Mouse (Mus musculus): ENCODE data around the gene Myh6. TPM values are rescaled to one million over a fixed set of nuclear protein-coding genes. Genes with fewer than 3 reads are reported as not detected.
"Not testable (repeated sequence)": the region's sequence is repeated elsewhere in the genome, so short reads cannot be mapped to it uniquely, and the experiment has no call there.

The Myh6 gene
- polyA plus RNA-seq, 1 experiment from 2014 or later, result 1.6 TPM

GRCm38 (mm10) chr14:54951587-54951986 lies 15.1 kb downstream of the Myh6 start:
- Histone ChIP-seq H3K4me1 (0 out of 2 replicates have a peak, but pooled peaks cover 4% of the 10 kb centered on the region), H3K36me3 (no peaks in the 10 kb centered on the region), H3K9me3 (replicated peaks) (no peaks in the 10 kb centered on the region), H3K27me3 (no peaks in the 10 kb centered on the region), H3K4me2 (no peak overlapping the region), H3K27ac (no peak overlapping the region), H3K4me3 (replicated peaks) (no peak overlapping the region), H3K9ac (no peak overlapping the region)
- WGBS, result 92% methylated on average over 6 of the region's 6 CpGs
- ATAC-seq (replicated peaks; ENCODE audit: low FRiP score), result no peak

- Histone ChIP-seq H3K27me3 (no peaks in the 10 kb centered on the region), H3K4me1 (peaks cover 14% of the 10 kb centered on the region), H3K4me3 (replicated peaks) (no peak overlapping the region), H3K9ac (no peak overlapping the region), H3K27ac (no peak overlapping the region), H3K36me3 (no peaks in the 10 kb centered on the region), H3K9me3 (replicated peaks) (no peaks in the 10 kb centered on the region), H3K4me2 (no peak overlapping the region)
- WGBS, result 62% methylated on average over 12 of the region's 12 CpGs
- ATAC-seq (replicated peaks; ENCODE audit: low FRiP score), result no peak
These were observed 16.2 kb downstream of the Myh6 start for GRCm38 (mm10) chr14:54950493-54950892.

- no peak for ATAC-seq (replicated peaks; ENCODE audit: low FRiP score)
- Histone ChIP-seq H3K36me3 (no peaks in the 10 kb centered on the region), H3K9me3 (replicated peaks) (no peaks in the 10 kb centered on the region), H3K27me3 (no peaks in the 10 kb centered on the region), H3K4me2 (no peak overlapping the region), H3K27ac (no peak overlapping the region), H3K4me3 (replicated peaks) (no peak overlapping the region), H3K4me1 (peaks cover 16% of the 10 kb centered on the region), H3K9ac (no peak overlapping the region)
- WGBS, result 71% methylated on average over 9 of the region's 9 CpGs
These were observed 17.9 kb downstream of the Myh6 start for GRCm38 (mm10) chr14:54948781-54949180.

- H3K27ac ChIP-seq; H3K27me3 ChIP-seq; H3K4me2 ChIP-seq; H3K36me3 ChIP-seq; H3K4me3 ChIP-seq (replicated peaks); H3K9ac ChIP-seq; ATAC-seq (replicated peaks; ENCODE audit: low FRiP score); H3K9me3 ChIP-seq (replicated peaks): not testable (repeated sequence)
- H3K4me1 ChIP-seq, result peaks cover 16% of the 10 kb centered on the region
- WGBS, result 86% methylated on average over 11 of the region's 11 CpGs
These were observed 19.7 kb downstream of the Myh6 start for GRCm38 (mm10) chr14:54947008-54947407.

GRCm38 (mm10) chr14:54945975-54946704 lies 20.6 kb downstream of the Myh6 start:
- Histone ChIP-seq H3K4me2 (no peak overlapping the region), H3K9me3 (replicated peaks) (no peaks in the 10 kb centered on the region), H3K27me3 (no peaks in the 10 kb centered on the region), H3K27ac (peak overlapping the region; percentile 41; the same call in 1 of the 2 replicates), H3K36me3 (no peaks in the 10 kb centered on the region), H3K4me1 (peaks cover 16% of the 10 kb centered on the region), H3K4me3 (replicated peaks) (no peak overlapping the region), H3K9ac (no peak overlapping the region)
- ATAC-seq (replicated peaks; ENCODE audit: low FRiP score), result 0 out of 2 replicates have a peak, but pooled peaks have one; percentile 42
- WGBS, result 63% methylated on average over 19 of the region's 19 CpGs

- Histone ChIP-seq H3K9ac (no peak overlapping the region), H3K4me2 (no peak overlapping the region), H3K27ac (no peak overlapping the region), H3K4me3 (replicated peaks) (no peak overlapping the region), H3K9me3 (replicated peaks) (no peaks in the 10 kb centered on the region), H3K36me3 (no peaks in the 10 kb centered on the region), H3K4me1 (peaks cover 20% of the 10 kb centered on the region), H3K27me3 (no peaks in the 10 kb centered on the region)
- 73% methylated on average over 2 of the region's 2 CpGs for WGBS
- no peak for ATAC-seq (replicated peaks; ENCODE audit: low FRiP score)
These were observed 21.8 kb downstream of the Myh6 start for GRCm38 (mm10) chr14:54944939-54945338.

GRCm38 (mm10) chr14:54943971-54944370 lies 22.8 kb downstream of the Myh6 start:
- H3K9me3 ChIP-seq (replicated peaks), result no peaks in the 10 kb centered on the region
- no peak overlapping the region for H3K27ac ChIP-seq
- no peaks in the 10 kb centered on the region for H3K36me3 ChIP-seq
- H3K27me3 ChIP-seq, result no peaks in the 10 kb centered on the region
- no peak overlapping the region for H3K9ac ChIP-seq
- no peak for ATAC-seq (replicated peaks; ENCODE audit: low FRiP score)
- WGBS, result 93% methylated on average over 7 of the region's 7 CpGs
- H3K4me3 ChIP-seq (replicated peaks), result no peak overlapping the region
- H3K4me2 ChIP-seq, result no peak overlapping the region
- H3K4me1 ChIP-seq, result peaks cover 25% of the 10 kb centered on the region

GRCm38 (mm10) chr14:54942479-54942878 lies 24.2 kb downstream of the Myh6 start:
- H3K27ac ChIP-seq, result no peak overlapping the region
- H3K4me1 ChIP-seq, result peaks cover 25% of the 10 kb centered on the region
- ATAC-seq (replicated peaks; ENCODE audit: low FRiP score), result no peak
- no peaks in the 10 kb centered on the region for H3K9me3 ChIP-seq (replicated peaks)
- H3K27me3 ChIP-seq, result no peaks in the 10 kb centered on the region
- 88% methylated on average over 8 of the region's 8 CpGs for WGBS
- H3K4me2 ChIP-seq, result no peak overlapping the region
- H3K4me3 ChIP-seq (replicated peaks), result no peak overlapping the region
- no peaks in the 10 kb centered on the region for H3K36me3 ChIP-seq
- H3K9ac ChIP-seq, result no peak overlapping the region

GRCm38 (mm10) chr14:54941024-54941978 lies 25.4 kb downstream of the Myh6 start:
- no peaks in the 10 kb centered on the region for H3K27me3 ChIP-seq
- no peaks in the 10 kb centered on the region for H3K9me3 ChIP-seq (replicated peaks)
- WGBS, result 65% methylated on average over 13 of the region's 13 CpGs
- no peak overlapping the region for H3K4me3 ChIP-seq (replicated peaks)
- no peak overlapping the region for H3K4me2 ChIP-seq
- no peak overlapping the region for H3K27ac ChIP-seq
- H3K9ac ChIP-seq, result no peak overlapping the region
- no peaks in the 10 kb centered on the region for H3K36me3 ChIP-seq
- no peak for ATAC-seq (replicated peaks; ENCODE audit: low FRiP score)
- H3K4me1 ChIP-seq, result peaks cover 30% of the 10 kb centered on the region

GRCm38 (mm10) chr14:54940176-54940530 lies 26.6 kb downstream of the Myh6 start:
- H3K9ac ChIP-seq, result no peak overlapping the region
- H3K4me1 ChIP-seq, result peaks cover 29% of the 10 kb centered on the region
- no peak overlapping the region for H3K4me3 ChIP-seq (replicated peaks)
- no peaks in the 10 kb centered on the region for H3K9me3 ChIP-seq (replicated peaks)
- no peaks in the 10 kb centered on the region for H3K27me3 ChIP-seq
- 73% methylated on average over 3 of the region's 3 CpGs for WGBS
- no peaks in the 10 kb centered on the region for H3K36me3 ChIP-seq
- H3K27ac ChIP-seq, result peak overlapping the region; percentile 37; the same call in 1 of the 2 replicates
- H3K4me2 ChIP-seq, result no peak overlapping the region
- no peak for ATAC-seq (replicated peaks; ENCODE audit: low FRiP score)

GRCm38 (mm10) chr14:54939434-54940175 lies 27.1 kb downstream of the Myh6 start:
- Histone ChIP-seq H3K4me3 (replicated peaks) (no peak overlapping the region), H3K27me3 (no peaks in the 10 kb centered on the region), H3K9me3 (replicated peaks) (no peaks in the 10 kb centered on the region), H3K27ac (peak overlapping the region; percentile 37; the same call in 1 of the 2 replicates), H3K4me2 (no peak overlapping the region), H3K36me3 (no peaks in the 10 kb centered on the region), H3K9ac (no peak overlapping the region), H3K4me1 (peaks cover 29% of the 10 kb centered on the region)
- 43% methylated on average over 12 of the region's 12 CpGs for WGBS
- peak; percentile 47; the same call in 1 of the 2 replicates for ATAC-seq (replicated peaks; ENCODE audit: low FRiP score)
